Mouse (Mus musculus): ENCODE measurements at regions not wholly inside any gene's neighbourhood (a gene's known extent, or its start where the extent isn't known, plus 50 kb on each side); places are given as distances from the start of the nearest gene placed in this dataset.
A peak's percentile ranks its signal among the peaks of the same experiment; 100 is the strongest.

GRCm38 (mm10) chr9:90407573-90407972 is 137.0 kb upstream of the Tbc1d2b start:
- ATAC-seq (ENCODE audit: low read depth), result no peak
- H3K9me3 ChIP-seq (ENCODE audit: control insufficient read depth, low read length), result no peaks in the 10 kb centered on the region
- 77% methylated on average over 1 of the region's 1 CpGs for WGBS

GRCm38 (mm10) chr9:90388401-90388800 is 117.8 kb upstream of the Tbc1d2b start:
- Histone ChIP-seq H3K4me3 (ENCODE audit: low read depth, low read length) (no peak overlapping the region), H3K36me3 (ENCODE audit: control insufficient read depth, insufficient read depth, low read length) (no peaks in the 10 kb centered on the region), H3K4me1 (ENCODE audit: control insufficient read depth, insufficient read depth, low read length) (no peaks in the 10 kb centered on the region), H3K9ac (ENCODE audit: low read depth, low read length) (no peak overlapping the region), H3K4me2 (ENCODE audit: low read depth, low read length) (no peak overlapping the region), H3K27me3 (replicated peaks; ENCODE audit: control insufficient read depth, insufficient read depth, low read length) (no peaks in the 10 kb centered on the region), H3K27ac (replicated peaks; ENCODE audit: low read depth, low read length) (no peak overlapping the region), H3K9me3 (ENCODE audit: control insufficient read depth, low read length) (no peaks in the 10 kb centered on the region)
- no peak for DNase-seq (ENCODE audit: low spot score)
- WGBS, result 73% methylated on average over 2 of the region's 2 CpGs
- ATAC-seq (ENCODE audit: low read depth), result no peak

More at GRCm38 (mm10) chr9:90407573-90407972, 137.0 kb upstream of the Tbc1d2b start:
- H3K4me3 ChIP-seq (ENCODE audit: low read depth, low read length), result no peak overlapping the region
- H3K4me2 ChIP-seq (ENCODE audit: low read depth, low read length), result no peak overlapping the region
- no peaks in the 10 kb centered on the region for H3K4me1 ChIP-seq (ENCODE audit: control insufficient read depth, insufficient read depth, low read length)
- no peak overlapping the region for H3K9ac ChIP-seq (ENCODE audit: low read depth, low read length)
- DNase-seq (ENCODE audit: low spot score), result no peak
- H3K27ac ChIP-seq (replicated peaks; ENCODE audit: low read depth, low read length), result no peak overlapping the region
- H3K27me3 ChIP-seq (replicated peaks; ENCODE audit: control insufficient read depth, insufficient read depth, low read length), result no peaks in the 10 kb centered on the region
- no peaks in the 10 kb centered on the region for H3K36me3 ChIP-seq (ENCODE audit: control insufficient read depth, insufficient read depth, low read length)

- no peak for DNase-seq (ENCODE audit: low spot score)
- Histone ChIP-seq H3K27ac (replicated peaks; ENCODE audit: low read depth, low read length) (no peak overlapping the region), H3K9ac (ENCODE audit: low read depth, low read length) (no peak overlapping the region), H3K27me3 (replicated peaks; ENCODE audit: control insufficient read depth, insufficient read depth, low read length) (no peaks in the 10 kb centered on the region), H3K4me3 (ENCODE audit: low read depth, low read length) (no peak overlapping the region), H3K36me3 (ENCODE audit: control insufficient read depth, insufficient read depth, low read length) (no peaks in the 10 kb centered on the region), H3K4me2 (ENCODE audit: low read depth, low read length) (no peak overlapping the region), H3K4me1 (ENCODE audit: control insufficient read depth, insufficient read depth, low read length) (no peaks in the 10 kb centered on the region), H3K9me3 (ENCODE audit: control insufficient read depth, low read length) (no peaks in the 10 kb centered on the region)
- no peak for ATAC-seq (ENCODE audit: low read depth)
Observed at GRCm38 (mm10) chr9:90385047-90385446, 114.4 kb upstream of the Tbc1d2b start.

GRCm38 (mm10) chr9:90380099-90380498 is 109.5 kb upstream of the Tbc1d2b start:
- no peak for DNase-seq (ENCODE audit: low spot score)
- Histone ChIP-seq H3K4me2 (ENCODE audit: low read depth, low read length) (no peak overlapping the region), H3K9ac (ENCODE audit: low read depth, low read length) (no peak overlapping the region), H3K4me3 (ENCODE audit: low read depth, low read length) (no peak overlapping the region), H3K36me3 (ENCODE audit: control insufficient read depth, insufficient read depth, low read length) (no peaks in the 10 kb centered on the region), H3K9me3 (ENCODE audit: control insufficient read depth, low read length) (no peaks in the 10 kb centered on the region), H3K27ac (replicated peaks; ENCODE audit: low read depth, low read length) (no peak overlapping the region), H3K27me3 (replicated peaks; ENCODE audit: control insufficient read depth, insufficient read depth, low read length) (no peaks in the 10 kb centered on the region), H3K4me1 (ENCODE audit: control insufficient read depth, insufficient read depth, low read length) (no peaks in the 10 kb centered on the region)
- ATAC-seq (ENCODE audit: low read depth), result no peak

GRCm38 (mm10) chr9:90369568-90369967 is 99.0 kb upstream of the Tbc1d2b start:
- H3K9me3 ChIP-seq (ENCODE audit: control insufficient read depth, low read length), result no peaks in the 10 kb centered on the region
- H3K4me3 ChIP-seq (ENCODE audit: low read depth, low read length), result no peak overlapping the region
- H3K9ac ChIP-seq (ENCODE audit: low read depth, low read length), result no peak overlapping the region
- H3K27me3 ChIP-seq (replicated peaks; ENCODE audit: control insufficient read depth, insufficient read depth, low read length), result no peaks in the 10 kb centered on the region
- no peaks in the 10 kb centered on the region for H3K4me1 ChIP-seq (ENCODE audit: control insufficient read depth, insufficient read depth, low read length)
- no peaks in the 10 kb centered on the region for H3K36me3 ChIP-seq (ENCODE audit: control insufficient read depth, insufficient read depth, low read length)
- ATAC-seq (ENCODE audit: low read depth), result no peak
- no peak overlapping the region for H3K27ac ChIP-seq (replicated peaks; ENCODE audit: low read depth, low read length)
- DNase-seq (ENCODE audit: low spot score), result peak; percentile 27
- WGBS, result 62% methylated on average over 2 of the region's 2 CpGs
- no peak overlapping the region for H3K4me2 ChIP-seq (ENCODE audit: low read depth, low read length)

- ATAC-seq (ENCODE audit: low read depth) (no peak), DNase-seq (ENCODE audit: low spot score) (no peak)
- no peak overlapping the region for H3K9ac ChIP-seq (ENCODE audit: low read depth, low read length)
- no peaks in the 10 kb centered on the region for H3K36me3 ChIP-seq (ENCODE audit: control insufficient read depth, insufficient read depth, low read length)
- no peak overlapping the region for H3K4me2 ChIP-seq (ENCODE audit: low read depth, low read length)
- H3K4me3 ChIP-seq (ENCODE audit: low read depth, low read length), result no peak overlapping the region
- no peaks in the 10 kb centered on the region for H3K27me3 ChIP-seq (replicated peaks; ENCODE audit: control insufficient read depth, insufficient read depth, low read length)
- no peak overlapping the region for H3K27ac ChIP-seq (replicated peaks; ENCODE audit: low read depth, low read length)
- whole genome bisulfite sequencing, result 86% methylated on average over 3 of the region's 3 CpGs
- H3K4me1 ChIP-seq (ENCODE audit: control insufficient read depth, insufficient read depth, low read length), result no peaks in the 10 kb centered on the region
- no peaks in the 10 kb centered on the region for H3K9me3 ChIP-seq (ENCODE audit: control insufficient read depth, low read length)
Observed at GRCm38 (mm10) chr9:90367745-90368144, 97.1 kb upstream of the Tbc1d2b start.

GRCm38 (mm10) chr9:90326531-90326930 is 55.9 kb upstream of the Tbc1d2b start:
- no peaks in the 10 kb centered on the region for H3K4me1 ChIP-seq (ENCODE audit: control insufficient read depth, insufficient read depth, low read length)
- no peaks in the 10 kb centered on the region for H3K9me3 ChIP-seq (ENCODE audit: control insufficient read depth, low read length)
- no peak overlapping the region for H3K27ac ChIP-seq (replicated peaks; ENCODE audit: low read depth, low read length)
- H3K4me2 ChIP-seq (ENCODE audit: low read depth, low read length), result no peak overlapping the region
- H3K4me3 ChIP-seq (ENCODE audit: low read depth, low read length), result no peak overlapping the region
- H3K36me3 ChIP-seq (ENCODE audit: control insufficient read depth, insufficient read depth, low read length), result no peaks in the 10 kb centered on the region
- H3K27me3 ChIP-seq (replicated peaks; ENCODE audit: control insufficient read depth, insufficient read depth, low read length), result no peaks in the 10 kb centered on the region
- 88% methylated on average over 4 of the region's 4 CpGs for WGBS
- no peak for ATAC-seq (ENCODE audit: low read depth)
- H3K9ac ChIP-seq (ENCODE audit: low read depth, low read length), result no peak overlapping the region
- DNase-seq (ENCODE audit: low spot score), result no peak

Data from embryonic facial prominence, embryonic 14.5 days (tissue).